Mouse (Mus musculus) liver, embryonic 14.5 days (tissue): ENCODE measurements around the gene Rsad2. TPM values are rescaled to one million over a fixed set of nuclear protein-coding genes. Genes with fewer than 3 reads are reported as not detected.

Source experiments
- ATAC-seq: fragments of 200-750 bp; cut with Nextera tagmentation; 2 replicates; pipeline ENCODE4 v1.8.0; 2017; ENCODE audit warnings: moderate number of reproducible peaks, mild to moderate bottlenecking, moderate library complexity; ENCODE audit not compliant: insufficient read depth
- DNase-seq, 3 experiments: peaks; one replicate each; pipeline ENCODE4 v3.0.0-alpha.2; 2012 to 2013; ENCODE audit warnings: low read depth in 3 of 3, low spot score in 3 of 3
- H3K27ac ChIP-seq: fragments of 300-500 bp; sonication (generic); 2 replicates; pipeline ENCODE4 v1.5.1; 2014; ENCODE audit warnings: moderate library complexity, mild to moderate bottlenecking, control low read depth, inconsistent platforms
- H3K27me3 ChIP-seq: fragments of 300-500 bp; sonication (generic); 2 replicates; pipeline ENCODE4 v1.6.1; 2014; ENCODE audit warnings: mild to moderate bottlenecking, low read length, moderate library complexity; ENCODE audit not compliant: control insufficient read depth, insufficient read depth
- H3K36me3 ChIP-seq: fragments of 300-500 bp; sonication (generic); replicated peaks from 2 replicates; pipeline ENCODE4 v1.6.1; 2014; ENCODE audit warnings: low read depth; ENCODE audit not compliant: control insufficient read depth, insufficient read depth
- H3K4me1 ChIP-seq, 2 experiments: fragments of 200-500 bp in 1 of 2; fragments of 300-500 bp in 1 of 2; sonication (generic) in 1 of 2; replicated peaks; 2 replicates each; pipeline ENCODE4 v1.6.1; 2012 to 2014; ENCODE audit warnings: antibody characterized with exemption in 1 of 2, inconsistent platforms in 1 of 2, low read length in 1 of 2; ENCODE audit not compliant: control insufficient read depth in 2 of 2, insufficient read depth in 2 of 2
- H3K4me2 ChIP-seq: fragments of 300-500 bp; sonication (generic); 2 replicates; pipeline ENCODE4 v1.6.1; 2014; ENCODE audit warnings: low read depth, mild to moderate bottlenecking, control low read depth, moderate library complexity
- H3K4me3 ChIP-seq, 2 experiments: fragments of 200-500 bp in 1 of 2; fragments of 300-500 bp in 1 of 2; sonication (generic) in 1 of 2; 2 replicates each; pipeline ENCODE4 v1.5.1; 2012 to 2014; ENCODE audit warnings: low read depth in 2 of 2, low read length in 2 of 2, mild to moderate bottlenecking in 2 of 2, control low read depth in 1 of 2, inconsistent platforms in 1 of 2, moderate library complexity in 1 of 2; ENCODE audit not compliant: insufficient read depth in 1 of 2
- H3K9ac ChIP-seq: fragments of 300-500 bp; sonication (generic); replicated peaks from 2 replicates; pipeline ENCODE4 v1.6.1; 2014; ENCODE audit warnings: mild to moderate bottlenecking, control low read depth, moderate library complexity
- H3K9me3 ChIP-seq: fragments of 300-500 bp; sonication (generic); 2 replicates; pipeline ENCODE4 v1.6.1; 2016; ENCODE audit warnings: low read length, mixed read lengths; ENCODE audit not compliant: control insufficient read depth
- CTCF ChIP-seq: IDR thresholded peaks from 2 replicates; pipeline ENCODE4 v1.5.1; 2016; ENCODE audit warnings: antibody characterized with exemption, low read depth, control low read depth
- EP300 ChIP-seq: IDR thresholded peaks from 2 replicates; pipeline ENCODE4 v1.6.1; 2016; ENCODE audit warnings: antibody characterized with exemption, low read depth
- WGBS: fragments of 180-500 bp; shearing (Covaris S2); extraction: QIAGEN DNeasy Blood & Tissue Kit; methylation state at CpG from one replicate; pipeline ENCODE4 v1.1.7; 2014; ENCODE audit not compliant: insufficient replicate concordance; 5-methylcytosine and 5-hydroxymethylcytosine counted together
- polyA plus RNA-seq, 2 experiments: library from polyadenylated mRNA; depleted of rRNA in 1 of 2; stranded (reverse) in 1 of 2; unstranded in 1 of 2; fragments of >200 nt; fragmentation: Nextera tagmentation in 1 of 2; extraction: Ambion mirVana in 1 of 2; gene quantifications; 2 replicates each; pipeline versions ENCODE4 v1.2.1 to v1.2.3; 2012 to 2014

Rsad2 gene
- polyA plus RNA-seq, 2 experiments, result 0.93 to 2.7 TPM

DNA sequence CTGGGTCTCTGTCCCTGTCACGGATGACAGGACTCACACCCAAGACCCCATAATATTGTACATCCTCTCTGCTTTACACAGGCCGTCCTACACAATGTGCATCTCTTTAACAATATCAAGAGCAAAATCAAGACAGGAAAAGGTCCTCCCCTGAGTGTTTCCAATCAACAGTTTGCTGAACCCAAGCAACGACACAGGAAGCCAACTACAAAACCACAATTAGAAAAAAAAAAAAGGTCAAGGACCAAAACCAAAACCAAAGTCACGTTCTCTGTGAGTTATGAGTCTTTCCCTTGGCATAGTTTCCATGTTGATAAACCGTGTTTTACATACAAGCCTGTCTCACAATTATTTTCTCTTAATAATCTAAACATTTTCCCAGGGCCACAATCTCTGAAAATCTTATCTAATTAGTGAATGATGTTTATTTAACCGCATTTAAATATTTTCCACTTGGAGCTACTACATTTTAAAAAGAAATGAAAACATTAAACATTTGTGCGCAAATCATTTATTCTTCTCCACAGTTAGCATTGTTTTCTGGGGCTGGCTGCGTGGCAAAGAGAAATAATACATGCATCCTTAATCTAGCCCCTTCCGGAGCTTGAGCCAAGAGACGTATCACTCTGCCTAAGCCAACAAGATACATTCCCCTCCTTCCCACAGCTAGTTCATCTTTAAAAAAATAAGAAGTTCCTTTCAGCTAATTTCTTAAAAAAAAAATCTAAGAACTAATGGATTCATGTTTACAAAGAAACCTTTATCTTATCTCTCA is 54.4 kb downstream of the Rsad2 start:
- Histone ChIP-seq H3K4me3 (no peak overlapping the region), H3K4me1 (peaks cover 0 to 13% of the 10 kb centered on the region in 2 experiments; a peak in 2 of 4 replicates), H3K27me3 (no peaks in the 10 kb centered on the region), H3K4me2 (no peak overlapping the region), H3K9me3 (no peaks in the 10 kb centered on the region), H3K27ac (no peak overlapping the region), H3K9ac (no peak overlapping the region), H3K36me3 (no peaks in the 10 kb centered on the region)
- DNase-seq, result no peak
- no peak for TF ChIP-seq EP300
- TF ChIP-seq CTCF, result no peak
- 33% methylated on average over 10 of the region's 10 CpGs for WGBS
- ATAC-seq, result no peak

DNA sequence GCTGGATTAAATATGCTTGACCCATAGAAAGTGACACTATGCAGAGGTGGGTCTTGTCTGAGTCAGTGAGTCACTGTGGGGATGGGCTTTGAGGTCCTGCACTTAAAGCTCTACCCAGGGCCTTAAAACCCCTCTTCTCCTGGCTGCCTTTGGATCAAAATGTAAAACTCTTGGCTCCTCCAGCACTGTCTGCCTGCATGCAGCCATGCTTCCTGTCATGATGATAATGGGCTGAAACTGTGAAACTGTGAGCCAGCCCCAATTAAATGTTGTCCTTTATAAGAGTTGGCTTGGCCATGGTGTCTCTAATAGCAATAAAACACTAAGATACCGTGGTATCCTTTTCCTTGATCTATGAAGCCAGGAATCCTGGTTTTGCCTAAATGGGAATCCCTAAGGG is 55.0 kb downstream of the Rsad2 start:
- H3K27ac ChIP-seq, result no peak overlapping the region
- H3K9ac ChIP-seq, result no peak overlapping the region
- H3K4me3 ChIP-seq, result no peak overlapping the region
- H3K9me3 ChIP-seq, result no peaks in the 10 kb centered on the region
- no peaks in the 10 kb centered on the region for H3K27me3 ChIP-seq
- H3K4me2 ChIP-seq, result no peak overlapping the region
- H3K36me3 ChIP-seq, result no peaks in the 10 kb centered on the region
- ATAC-seq, result no peak
- H3K4me1 ChIP-seq, result peaks cover 0 to 13% of the 10 kb centered on the region in 2 experiments; a peak in 2 of 4 replicates
- TF ChIP-seq CTCF (no peak), EP300 (no peak)
- 43% methylated on average over 1 of the region's 1 CpGs for WGBS
- DNase-seq, result no peak

DNA sequence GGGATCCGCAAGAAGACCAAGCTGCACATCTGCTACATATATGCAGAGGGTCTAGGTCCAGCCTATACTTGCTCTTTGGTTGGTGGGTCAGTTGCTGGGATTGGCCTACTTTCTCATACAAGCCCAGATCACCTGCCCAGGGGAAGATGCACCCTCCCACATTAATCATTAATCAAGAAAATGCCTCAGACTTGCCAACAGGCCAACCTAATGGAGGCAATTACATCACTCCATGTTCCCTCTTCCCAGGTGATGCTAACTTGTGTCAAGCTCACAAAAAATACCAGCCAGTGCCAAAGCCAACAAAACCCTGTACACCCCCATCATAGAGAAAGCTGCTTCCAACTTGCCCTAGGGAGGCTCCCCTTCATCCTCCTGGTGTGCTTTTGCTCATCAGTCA is 55.5 kb downstream of the Rsad2 start:
- Histone ChIP-seq H3K4me1 (peaks cover 0 to 13% of the 10 kb centered on the region in 2 experiments; a peak in 1 of 4 replicates), H3K4me3 (no peak overlapping the region), H3K9me3 (no peaks in the 10 kb centered on the region), H3K36me3 (no peaks in the 10 kb centered on the region), H3K9ac (no peak overlapping the region), H3K27me3 (no peaks in the 10 kb centered on the region), H3K4me2 (no peak overlapping the region), H3K27ac (no peak overlapping the region)
- no peak for DNase-seq
- 88% methylated on average over 1 of the region's 1 CpGs for WGBS
- no peak for ATAC-seq
- no peak for TF ChIP-seq EP300
- no peak for TF ChIP-seq CTCF

DNA sequence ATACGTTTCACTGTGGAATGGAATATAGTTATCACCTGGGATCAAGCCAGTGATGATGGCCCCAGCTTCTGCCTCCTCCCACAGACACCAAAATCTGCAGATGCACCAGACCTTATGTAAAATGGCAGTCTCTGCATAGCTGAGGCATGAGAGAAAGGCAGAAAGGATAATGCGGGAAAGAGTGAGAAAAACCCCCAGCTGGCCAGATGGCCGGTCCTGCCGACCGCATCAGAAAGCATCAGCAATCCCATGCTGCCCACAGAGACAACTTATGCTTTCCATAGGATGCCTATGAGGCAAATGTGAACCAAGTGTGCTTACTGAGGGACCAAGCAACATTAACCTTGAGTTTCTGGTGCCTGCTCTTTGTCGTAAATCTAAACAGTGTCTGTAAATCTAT is 56.9 kb downstream of the Rsad2 start:
- H3K4me3 ChIP-seq, result no peak overlapping the region
- peaks cover 0 to 9% of the 10 kb centered on the region in 2 experiments; a peak in 1 of 4 replicates for H3K4me1 ChIP-seq
- H3K4me2 ChIP-seq, result no peak overlapping the region
- DNase-seq, result no peak
- H3K9ac ChIP-seq, result no peak overlapping the region
- WGBS, result 76% methylated on average over 6 of the region's 6 CpGs
- H3K27ac ChIP-seq, result no peak overlapping the region
- no peaks in the 10 kb centered on the region for H3K9me3 ChIP-seq
- ATAC-seq, result no peak
- no peaks in the 10 kb centered on the region for H3K27me3 ChIP-seq
- H3K36me3 ChIP-seq, result no peaks in the 10 kb centered on the region
- TF ChIP-seq EP300 (no peak), CTCF (no peak)

DNA sequence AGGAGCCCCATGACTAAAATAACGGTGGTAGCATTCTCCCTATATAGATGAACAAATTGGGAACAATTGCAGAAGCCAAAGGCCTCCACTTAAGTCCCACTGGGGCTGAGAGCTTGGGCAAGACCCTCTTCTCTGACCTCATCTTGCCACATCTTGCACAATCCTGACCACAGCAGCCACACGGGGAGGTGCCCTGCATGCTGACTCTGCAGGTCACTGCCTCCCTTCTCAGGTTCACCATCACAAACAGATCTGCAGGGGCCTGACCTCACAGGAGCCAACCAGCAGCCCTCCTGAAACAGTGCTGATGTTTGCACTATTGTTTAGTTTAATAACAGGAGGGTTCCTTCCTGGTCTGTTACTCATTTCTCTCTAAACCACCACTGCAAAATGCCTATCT is 57.7 kb downstream of the Rsad2 start:
- H3K9ac ChIP-seq, result no peak overlapping the region
- no peak for TF ChIP-seq EP300
- peaks cover 0 to 9% of the 10 kb centered on the region in 2 experiments; a peak in 1 of 4 replicates for H3K4me1 ChIP-seq
- 6% methylated on average over 2 of the region's 2 CpGs for WGBS
- H3K27ac ChIP-seq, result no peak overlapping the region
- H3K9me3 ChIP-seq, result no peaks in the 10 kb centered on the region
- no peaks in the 10 kb centered on the region for H3K36me3 ChIP-seq
- no peak overlapping the region for H3K4me2 ChIP-seq
- no peak overlapping the region for H3K4me3 ChIP-seq
- peak in 2 of 3 experiments; percentile 14 to 23 for DNase-seq
- ATAC-seq, result no peak
- H3K27me3 ChIP-seq, result no peaks in the 10 kb centered on the region
